Mouse (Mus musculus): Measurements from ENCODE around the gene Cmss1. TPM values are rescaled to one million over a fixed set of nuclear protein-coding genes. Genes with fewer than 3 reads are reported as not detected.

The Cmss1 gene
- total RNA-seq, 2 experiments from 2014 or later, result 18.7 to 21.4 TPM

DNA sequence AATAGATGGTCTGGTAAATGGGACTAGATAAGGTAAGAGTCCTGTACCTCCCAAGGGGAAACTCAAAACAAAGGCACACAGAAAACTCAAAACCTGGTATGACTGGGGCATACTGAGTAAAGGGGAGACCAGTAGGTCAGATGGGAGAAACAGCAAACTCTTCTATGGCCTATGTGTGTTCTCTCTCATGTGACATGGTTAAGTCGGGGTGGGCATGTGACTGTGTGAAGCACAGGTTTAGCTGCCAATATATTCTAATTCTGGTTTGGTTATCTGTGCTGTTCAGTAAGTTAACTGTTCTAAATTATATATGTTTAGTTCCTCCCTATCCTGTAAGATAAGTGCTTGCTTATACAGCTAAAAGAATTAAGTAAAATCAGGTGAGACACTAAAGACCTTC is 46.5 kb downstream of the Cmss1 start:
- no peak for DNase-seq (ENCODE audit: low spot score in 2 of 2)

DNA sequence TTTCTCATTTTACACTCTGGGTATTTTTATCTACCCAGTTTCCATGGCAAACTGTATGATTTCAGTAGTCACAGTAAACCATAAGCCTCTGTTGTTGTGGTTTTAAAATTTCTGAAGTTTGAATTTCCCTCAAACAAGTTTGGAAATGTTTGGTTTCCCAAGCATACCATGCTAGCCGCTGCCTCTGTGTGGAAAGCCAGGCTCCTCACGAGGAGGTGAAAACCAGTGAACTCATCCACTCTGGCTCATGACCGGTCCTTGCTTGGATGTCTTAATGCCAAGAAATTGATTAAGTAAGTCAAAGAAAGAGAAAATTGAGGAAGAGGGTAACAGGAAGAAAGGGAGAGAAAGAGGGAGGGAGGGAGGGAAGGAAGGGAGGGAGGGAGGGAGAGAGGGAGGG is 48.4 kb downstream of the Cmss1 start:
- DNase-seq (ENCODE audit: low spot score in 2 of 2), result no peak

DNA sequence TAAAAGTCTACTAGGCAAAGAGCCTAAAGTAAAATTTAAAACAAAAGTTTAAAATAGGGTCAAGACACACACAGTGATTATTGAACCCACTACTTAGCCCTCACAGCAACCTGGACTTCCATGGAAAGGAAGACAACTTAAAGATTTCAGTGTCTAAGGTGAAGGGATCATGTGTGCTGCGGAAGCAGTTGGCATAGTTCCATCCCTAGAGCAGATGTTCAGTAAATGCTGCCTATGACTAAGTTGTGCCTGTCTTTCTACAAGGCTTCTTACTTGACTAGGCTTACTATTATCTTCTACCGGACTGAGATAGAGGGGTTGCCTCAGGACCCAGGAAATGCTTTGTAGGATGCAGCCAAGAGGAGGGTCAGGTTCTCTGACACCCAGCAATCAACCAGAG is 50.4 kb downstream of the Cmss1 start:
- no peak for DNase-seq (ENCODE audit: low spot score in 2 of 2)

- no peak for DNase-seq (ENCODE audit: low spot score in 2 of 2)
Observed at GRCm38 (mm10) chr16:57555667-57556066, 51.0 kb downstream of the Cmss1 start.

- DNase-seq (ENCODE audit: low spot score in 2 of 2), result no peak
Observed at GRCm38 (mm10) chr16:57554886-57555400, 51.7 kb downstream of the Cmss1 start.

GRCm38 (mm10) chr16:57553235-57553634 is 53.4 kb downstream of the Cmss1 start:
- no peak for DNase-seq (ENCODE audit: low spot score in 2 of 2)

- DNase-seq (ENCODE audit: low spot score in 2 of 2), result no peak
Observed at GRCm38 (mm10) chr16:57552709-57553108, 54.0 kb downstream of the Cmss1 start.

GRCm38 (mm10) chr16:57551617-57552016 is 55.0 kb downstream of the Cmss1 start:
- DNase-seq (ENCODE audit: low spot score in 2 of 2), result no peak

GRCm38 (mm10) chr16:57550817-57551216 is 55.8 kb downstream of the Cmss1 start:
- DNase-seq (ENCODE audit: low spot score in 2 of 2), result no peak

DNA sequence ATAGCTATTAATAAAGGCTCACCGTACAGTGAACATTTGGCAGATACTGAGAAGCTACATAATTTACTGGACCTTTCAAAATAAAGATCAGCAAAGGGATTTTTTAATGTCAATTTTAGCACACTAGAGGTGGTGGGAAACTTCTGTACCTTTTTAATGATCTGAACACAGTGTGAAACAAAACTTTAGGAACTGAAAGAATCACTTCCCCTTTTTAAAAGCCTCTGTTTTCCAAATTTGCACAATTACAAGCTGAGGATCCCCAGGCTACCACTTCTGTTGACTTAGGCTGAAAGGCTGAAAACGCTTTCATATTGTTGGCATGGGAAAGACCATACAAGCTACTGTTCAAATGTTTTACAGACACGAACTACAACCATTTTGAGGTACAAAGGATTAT is 56.6 kb downstream of the Cmss1 start:
- DNase-seq (ENCODE audit: low spot score in 2 of 2), result no peak

- DNase-seq (ENCODE audit: low spot score in 2 of 2), result peak; percentile 45 to 48
Observed at GRCm38 (mm10) chr16:57549061-57550037, 57.3 kb downstream of the Cmss1 start.

DNA sequence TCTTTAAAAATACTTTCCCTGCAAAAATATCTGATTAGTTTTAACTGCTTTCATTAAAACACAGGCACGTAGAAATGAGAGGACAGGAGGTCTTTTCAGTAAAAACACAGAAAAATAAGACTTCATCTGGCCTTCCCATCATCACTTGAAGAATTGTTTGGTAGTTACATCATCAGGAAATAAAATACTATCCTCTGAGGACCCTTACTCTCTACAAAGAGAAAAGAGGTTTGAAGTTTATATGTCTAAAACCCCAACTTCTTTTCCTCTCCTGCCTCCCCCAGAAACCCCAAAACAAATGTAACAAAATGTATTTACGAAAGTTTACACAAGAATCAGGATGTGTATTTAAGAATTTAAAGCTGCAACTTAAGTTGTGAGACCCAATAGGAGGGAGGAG is 58.1 kb downstream of the Cmss1 start:
- no peak for DNase-seq (ENCODE audit: low spot score in 2 of 2)

- DNase-seq (ENCODE audit: low spot score in 2 of 2), result no peak
Observed at GRCm38 (mm10) chr16:57546355-57546754, 60.3 kb downstream of the Cmss1 start.

DNA sequence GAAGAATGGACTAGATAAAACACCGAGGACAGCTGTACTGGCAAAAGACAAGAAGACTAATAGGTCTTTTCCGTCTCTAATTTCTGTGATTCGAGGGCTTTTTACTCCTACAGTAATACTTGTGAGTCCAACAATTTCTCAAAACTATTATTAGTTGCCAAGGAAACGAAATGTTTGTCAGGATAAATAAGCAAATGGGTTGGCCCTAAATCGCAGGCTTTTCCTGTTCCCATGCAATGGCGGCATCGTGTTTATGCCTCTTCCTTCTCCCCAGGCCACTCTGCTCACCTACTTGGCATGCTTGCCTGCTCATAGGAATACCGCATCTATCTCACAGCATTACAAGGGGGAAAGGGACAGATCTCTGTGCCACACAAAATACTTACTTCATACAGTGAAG is 62.2 kb downstream of the Cmss1 start:
- no peak for DNase-seq (ENCODE audit: low spot score in 2 of 2)

GRCm38 (mm10) chr16:57543243-57543642 is 63.4 kb downstream of the Cmss1 start:
- no peak for DNase-seq (ENCODE audit: low spot score in 2 of 2)

DNA sequence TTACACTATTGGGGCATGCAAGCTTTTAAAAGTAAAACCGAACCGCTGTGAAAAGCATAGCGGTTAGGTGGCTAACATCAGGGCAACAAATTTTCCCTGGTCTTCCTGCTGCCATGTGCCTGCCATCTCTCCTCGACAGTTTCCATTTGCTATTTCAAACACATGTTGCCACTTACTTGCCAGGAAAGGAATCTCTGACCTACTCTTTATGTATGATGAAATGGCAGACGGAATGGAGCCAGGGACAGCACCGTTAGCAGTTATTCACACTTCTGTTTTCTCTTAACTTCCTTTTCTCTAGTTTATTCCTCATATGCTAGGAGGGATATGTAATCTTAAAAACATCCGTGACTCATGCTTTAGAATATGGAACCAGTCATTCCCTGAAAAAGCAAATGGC is 70.2 kb downstream of the Cmss1 start:
- DNase-seq (ENCODE audit: low spot score in 2 of 2), result no peak

GRCm38 (mm10) chr16:57534811-57535210 is 71.9 kb downstream of the Cmss1 start:
- DNase-seq (ENCODE audit: low spot score in 2 of 2), result no peak

DNA sequence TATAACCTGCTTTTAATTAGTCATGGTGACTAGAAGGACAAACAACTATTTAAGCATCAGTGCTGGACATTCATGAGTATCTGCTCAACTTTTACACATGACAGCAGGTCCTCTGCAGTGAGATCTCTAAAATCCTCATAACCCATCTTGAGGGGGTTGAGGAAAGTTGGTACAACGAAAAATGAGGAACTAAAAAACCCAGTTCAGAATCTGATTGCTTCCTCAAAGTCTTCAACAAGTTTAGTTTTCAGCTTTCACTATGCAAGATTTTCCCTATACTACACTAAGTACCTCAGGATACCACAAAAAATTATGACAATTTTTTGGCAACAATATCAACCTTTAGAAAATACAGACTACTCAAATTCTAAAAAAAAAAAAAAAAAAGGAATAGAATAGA is 72.3 kb downstream of the Cmss1 start:
- no peak for DNase-seq (ENCODE audit: low spot score in 2 of 2)

DNA sequence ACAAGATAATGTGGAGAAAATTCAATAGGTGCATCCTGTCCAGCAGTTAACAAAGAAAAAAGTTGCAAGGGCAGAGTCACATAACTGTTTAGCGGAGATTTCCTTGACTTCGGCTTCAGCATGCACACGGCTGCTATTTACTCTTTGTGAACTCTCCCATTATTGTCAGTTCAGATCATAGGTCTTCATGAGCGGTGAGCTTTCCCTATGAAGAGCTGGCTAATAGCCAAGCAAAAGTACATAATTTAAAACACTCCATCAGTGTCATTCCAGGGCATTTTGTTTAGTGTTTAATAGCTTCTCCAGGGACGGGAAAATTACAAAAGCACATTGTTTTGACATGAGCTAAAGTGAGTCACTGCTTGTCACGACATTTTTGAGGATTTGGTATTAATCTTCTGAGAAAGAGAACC is 74.6 kb downstream of the Cmss1 start:
- no peak for DNase-seq (ENCODE audit: low spot score in 2 of 2)

- DNase-seq (ENCODE audit: low spot score in 2 of 2), result no peak
Observed at GRCm38 (mm10) chr16:57530547-57530946, 76.1 kb downstream of the Cmss1 start.

- DNase-seq (ENCODE audit: low spot score in 2 of 2), result no peak
Observed at GRCm38 (mm10) chr16:57528457-57528856, 78.2 kb downstream of the Cmss1 start.

DNA sequence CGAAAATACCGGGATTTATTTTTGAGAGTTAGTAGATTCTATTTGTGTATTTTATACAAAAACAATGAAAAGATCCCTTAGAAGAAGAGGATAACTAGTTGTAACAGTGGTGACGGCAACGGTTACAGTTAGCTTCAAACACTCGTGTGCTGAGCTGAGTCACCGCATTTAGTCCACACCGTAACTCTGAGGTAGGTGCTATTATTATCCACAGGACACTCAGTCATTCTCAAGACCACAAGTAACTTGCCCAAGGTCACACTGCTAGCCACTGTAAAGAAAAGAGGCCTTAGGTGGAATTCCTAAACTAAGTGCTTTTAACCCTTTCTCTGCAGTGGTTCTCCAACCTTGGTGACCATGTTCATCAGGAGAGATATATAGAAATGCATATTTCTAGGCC is 79.8 kb downstream of the Cmss1 start:
- no peak for DNase-seq (ENCODE audit: low spot score in 2 of 2)

DNA sequence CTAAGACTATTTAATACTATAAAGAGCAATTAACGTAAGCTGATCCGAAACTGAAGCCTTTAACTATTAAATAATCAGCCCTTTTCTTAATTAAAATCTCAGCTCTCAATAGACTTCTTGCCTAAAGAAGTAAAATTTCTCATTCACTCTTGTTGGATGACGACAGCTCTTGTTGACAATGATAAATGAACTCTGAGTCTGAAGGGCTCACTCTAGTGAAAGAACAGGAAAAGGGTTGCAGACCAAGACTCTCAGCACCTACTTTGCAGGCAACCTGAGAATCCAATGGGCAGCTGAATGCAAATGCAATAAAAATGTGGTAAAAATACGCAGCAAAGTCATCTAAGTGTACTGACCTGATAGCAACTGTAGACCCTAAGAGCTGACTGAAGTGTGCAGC is 81.2 kb downstream of the Cmss1 start:
- no peak for DNase-seq (ENCODE audit: low spot score in 2 of 2)

Data from left cerebral cortex, adult 18-20 months (tissue).